Mouse (Mus musculus) embryonic facial prominence, embryonic 13.5 days (tissue): ENCODE measurements around the gene Babam2. TPM values are rescaled to one million over a fixed set of nuclear protein-coding genes. Genes with fewer than 3 reads are reported as not detected.
"Not testable (repeated sequence)": the region's sequence is repeated elsewhere in the genome, so short reads cannot be mapped to it uniquely, and the experiment has no call there.

Source experiments
- ATAC-seq: fragments of 200-750 bp; cut with Nextera tagmentation; 2 replicates; pipeline ENCODE4 v1.8.0; 2017; ENCODE audit warnings: low read depth; ENCODE audit not compliant: insufficient number of reproducible peaks, insufficient read depth, low FRiP score, low TSS enrichment
- H3K27ac ChIP-seq: fragments of 300-500 bp; sonication (generic); 2 replicates; pipeline ENCODE4 v1.5.1; 2015; ENCODE audit warnings: moderate library complexity, mild to moderate bottlenecking, inconsistent platforms
- H3K27me3 ChIP-seq: fragments of 300-500 bp; sonication (generic); 2 replicates; pipeline ENCODE4 v1.6.1; 2015; ENCODE audit warnings: mild to moderate bottlenecking, inconsistent platforms
- H3K36me3 ChIP-seq: fragments of 300-500 bp; sonication (generic); 2 replicates; pipeline ENCODE4 v1.6.1; 2015; ENCODE audit warnings: mild to moderate bottlenecking, inconsistent platforms
- H3K4me1 ChIP-seq: fragments of 300-500 bp; sonication (generic); 2 replicates; pipeline ENCODE4 v1.6.1; 2015; ENCODE audit warnings: inconsistent platforms
- H3K4me2 ChIP-seq: fragments of 300-500 bp; sonication (generic); 2 replicates; pipeline ENCODE4 v1.6.1; 2015; ENCODE audit warnings: moderate library complexity, mild to moderate bottlenecking, inconsistent platforms
- H3K4me3 ChIP-seq: fragments of 300-500 bp; sonication (generic); 2 replicates; pipeline ENCODE4 v1.5.1; 2015; ENCODE audit warnings: mild to moderate bottlenecking, inconsistent platforms
- H3K9ac ChIP-seq: fragments of 300-500 bp; sonication (generic); 2 replicates; pipeline ENCODE4 v1.6.1; 2015; ENCODE audit warnings: mild to moderate bottlenecking, inconsistent platforms
- H3K9me3 ChIP-seq: fragments of 300-500 bp; sonication (generic); 2 replicates; pipeline ENCODE4 v1.6.1; 2016; ENCODE audit warnings: inconsistent platforms
- WGBS: fragments of 180-500 bp; shearing (Covaris S2); methylation state at CpG from one replicate; pipeline ENCODE4 v1.1.7; 2015; ENCODE audit warnings: mixed read lengths; 5-methylcytosine and 5-hydroxymethylcytosine counted together
- polyA plus RNA-seq: library from polyadenylated mRNA; unstranded; fragments of >200 nt; fragmentation: Nextera tagmentation; extraction: Ambion mirVana; gene quantifications from 2 replicates; pipeline ENCODE4 v1.2.1, GENCODE M21; 2015

The Babam2 gene
- polyA plus RNA-seq, 1 experiment from 2014 or later: 50.1 TPM

GRCm38 (mm10) chr5:31840406-31840805, 142.9 kb downstream of the Babam2 start:
- no peak for ATAC-seq
- Histone ChIP-seq H3K4me2 (no peak overlapping the region), H3K4me1 (no peaks in the 10 kb centered on the region), H3K9me3 (peaks cover 4% of the 10 kb centered on the region; the same call in 1 of the 2 replicates), H3K4me3 (no peak overlapping the region), H3K9ac (no peak overlapping the region), H3K27ac (no peak overlapping the region), H3K36me3 (no peaks in the 10 kb centered on the region), H3K27me3 (no peaks in the 10 kb centered on the region)
- 89% methylated on average over 1 of the region's 1 CpGs for WGBS

DNA sequence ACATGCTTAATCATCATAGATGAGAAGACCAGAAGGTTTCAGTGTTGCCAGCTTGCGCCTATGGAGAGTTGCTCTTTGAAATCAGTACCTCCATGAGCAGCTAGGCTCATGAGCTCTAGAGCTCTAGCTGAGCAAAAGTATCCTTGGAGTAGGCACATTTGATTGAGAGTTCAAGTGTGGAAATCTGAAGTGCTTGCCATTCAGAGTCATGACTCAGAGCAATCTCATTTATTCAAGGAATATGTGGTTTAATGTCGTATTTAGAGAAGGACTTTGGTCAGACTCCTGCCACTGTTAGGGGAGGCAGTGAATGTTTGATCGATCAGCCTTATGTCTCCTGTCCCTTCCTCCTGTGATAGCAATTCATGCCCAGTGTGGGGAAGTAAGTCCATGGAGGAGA, 147.4 kb downstream of the Babam2 start:
- no peaks in the 10 kb centered on the region for H3K36me3 ChIP-seq
- H3K27ac ChIP-seq: no peak overlapping the region
- 95% methylated on average over 3 of the region's 3 CpGs for WGBS
- no peaks in the 10 kb centered on the region for H3K27me3 ChIP-seq
- no peak for ATAC-seq
- H3K4me3 ChIP-seq: no peak overlapping the region
- H3K4me1 ChIP-seq: no peaks in the 10 kb centered on the region
- H3K9ac ChIP-seq: no peak overlapping the region
- H3K9me3 ChIP-seq: no peaks in the 10 kb centered on the region
- no peak overlapping the region for H3K4me2 ChIP-seq

GRCm38 (mm10) chr5:31846971-31847370, 149.5 kb downstream of the Babam2 start:
- Histone ChIP-seq H3K36me3 (no peaks in the 10 kb centered on the region), H3K27ac (no peak overlapping the region), H3K9me3 (peaks cover 8% of the 10 kb centered on the region; the same call in 1 of the 2 replicates), H3K4me3 (no peak overlapping the region), H3K9ac (no peak overlapping the region), H3K27me3 (no peaks in the 10 kb centered on the region), H3K4me2 (no peak overlapping the region), H3K4me1 (no peaks in the 10 kb centered on the region)
- no peak for ATAC-seq

DNA sequence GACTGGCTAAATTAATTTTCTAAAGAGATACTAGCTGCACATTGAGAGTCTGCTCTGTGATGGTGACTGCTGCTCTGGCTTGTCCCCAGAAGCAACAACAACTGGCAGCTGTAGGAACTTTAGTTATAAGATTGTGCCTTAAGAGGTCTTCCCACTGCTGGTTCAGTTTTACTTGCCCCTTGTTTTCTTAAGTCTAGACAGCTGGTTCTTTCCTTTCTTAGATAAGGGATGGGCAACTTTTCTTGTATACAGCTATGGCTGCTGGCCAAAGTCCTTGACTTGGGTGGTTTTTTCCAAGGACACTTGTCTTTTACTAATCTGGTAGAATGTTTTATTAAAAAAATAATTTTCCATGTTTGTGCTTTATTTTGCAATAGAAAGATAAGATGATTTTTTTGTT, 151.5 kb downstream of the Babam2 start:
- Histone ChIP-seq H3K9ac (no peak overlapping the region), H3K4me1 (no peaks in the 10 kb centered on the region), H3K4me2 (no peak overlapping the region), H3K27me3 (no peaks in the 10 kb centered on the region), H3K4me3 (no peak overlapping the region), H3K9me3 (peaks cover 8% of the 10 kb centered on the region; the same call in 1 of the 2 replicates), H3K36me3 (no peaks in the 10 kb centered on the region), H3K27ac (no peak overlapping the region)
- no peak for ATAC-seq

GRCm38 (mm10) chr5:31852786-31853185, 155.3 kb downstream of the Babam2 start:
- 71% methylated on average over 1 of the region's 1 CpGs for WGBS
- H3K27ac ChIP-seq: no peak overlapping the region
- no peaks in the 10 kb centered on the region for H3K27me3 ChIP-seq
- no peaks in the 10 kb centered on the region for H3K4me1 ChIP-seq
- no peak overlapping the region for H3K4me2 ChIP-seq
- peaks cover 8% of the 10 kb centered on the region; the same call in 1 of the 2 replicates for H3K9me3 ChIP-seq
- no peak overlapping the region for H3K9ac ChIP-seq
- H3K36me3 ChIP-seq: no peaks in the 10 kb centered on the region
- no peak for ATAC-seq
- no peak overlapping the region for H3K4me3 ChIP-seq

DNA sequence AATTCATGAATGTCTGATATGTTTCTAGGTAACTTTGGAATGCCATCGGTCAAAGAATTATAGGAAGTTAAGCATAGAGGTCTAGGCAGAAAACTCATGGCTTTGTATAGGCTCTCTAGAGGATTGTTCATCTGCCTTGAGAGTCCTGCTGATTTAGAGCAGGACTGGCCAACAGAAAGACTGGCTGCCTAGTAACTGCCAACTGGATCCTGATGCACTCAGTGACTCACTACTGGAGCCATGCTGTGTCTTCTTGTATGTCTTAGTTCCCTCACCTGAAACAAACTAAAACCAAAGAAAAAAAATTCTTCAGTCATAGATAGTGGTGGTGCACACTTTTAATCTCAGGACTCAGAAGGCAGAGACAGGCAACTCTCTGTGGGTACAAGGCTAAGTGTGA, 156.3 kb downstream of the Babam2 start:
- Histone ChIP-seq H3K27me3 (no peaks in the 10 kb centered on the region), H3K4me1 (no peaks in the 10 kb centered on the region), H3K4me2 (no peak overlapping the region), H3K9me3 (peaks cover 8% of the 10 kb centered on the region; the same call in 1 of the 2 replicates), H3K9ac (no peak overlapping the region), H3K4me3 (no peak overlapping the region), H3K36me3 (no peaks in the 10 kb centered on the region), H3K27ac (no peak overlapping the region)
- ATAC-seq: no peak
- WGBS: 92% methylated on average over 1 of the region's 1 CpGs

GRCm38 (mm10) chr5:31858877-31859276, 161.4 kb downstream of the Babam2 start:
- H3K27me3 ChIP-seq, H3K9me3 ChIP-seq, H3K4me2 ChIP-seq, H3K9ac ChIP-seq, H3K27ac ChIP-seq, ATAC-seq, H3K4me3 ChIP-seq, H3K36me3 ChIP-seq: not testable (repeated sequence)
- WGBS: 85% methylated on average over 10 of the region's 10 CpGs
- peaks cover 12% of the 10 kb centered on the region for H3K4me1 ChIP-seq

DNA sequence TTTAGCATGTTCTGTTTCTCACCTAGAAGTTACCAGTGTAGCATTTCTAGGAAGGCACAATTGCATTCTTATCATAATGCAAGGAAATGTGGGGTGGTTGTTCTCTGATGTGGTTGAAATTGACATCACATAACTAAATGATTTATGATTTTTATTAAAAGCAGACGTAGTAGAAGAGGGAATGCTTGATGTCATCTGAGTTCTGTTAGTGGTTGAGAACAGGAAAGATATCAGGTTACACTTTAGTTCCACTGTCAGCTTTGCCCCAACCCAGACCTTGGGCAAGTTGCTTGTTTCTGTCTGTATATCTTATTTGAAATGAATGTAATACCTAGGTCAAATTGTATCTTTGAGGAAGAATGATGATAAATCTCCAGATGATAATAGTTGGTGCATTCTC, 162.9 kb downstream of the Babam2 start:
- WGBS: 4% methylated on average over 1 of the region's 1 CpGs

DNA sequence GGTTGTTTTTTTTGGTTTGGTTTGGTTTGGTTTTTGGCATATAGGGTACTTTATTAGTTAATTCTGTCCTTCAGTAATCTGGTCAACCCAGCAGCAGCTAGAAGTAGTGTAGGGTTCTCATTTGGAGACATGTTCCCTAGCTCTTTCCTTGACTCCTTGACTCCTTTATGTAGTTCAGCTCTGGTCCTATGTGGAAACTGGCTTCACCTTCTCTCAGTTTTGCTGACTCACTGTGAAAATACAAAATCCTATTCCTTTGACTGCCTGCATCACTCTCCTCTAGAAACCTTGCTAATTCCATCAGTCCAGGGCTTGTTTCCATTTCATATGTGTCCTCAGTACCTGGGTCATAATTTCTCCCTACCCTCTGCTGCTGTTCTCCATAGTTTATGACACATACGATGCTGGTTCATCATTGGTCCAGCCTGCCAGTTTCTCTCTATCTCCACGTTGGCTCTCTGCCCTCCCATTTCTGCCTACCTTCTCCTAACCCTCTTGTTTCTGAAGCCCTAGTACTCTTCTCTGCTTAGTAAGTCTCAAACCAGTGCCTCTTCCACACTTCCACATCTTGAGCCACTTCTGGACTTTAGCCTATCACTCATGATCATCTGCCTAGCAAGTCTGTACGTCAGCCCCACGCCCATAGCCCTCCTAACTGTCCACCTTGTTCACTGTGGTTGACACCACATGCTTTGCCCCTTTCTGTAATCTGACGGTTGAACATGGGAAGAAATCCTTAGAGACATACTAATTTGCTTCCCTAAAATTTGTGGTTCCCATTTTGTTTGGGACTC, 163.5 kb downstream of the Babam2 start:
- Histone ChIP-seq H3K4me3 (no peak overlapping the region), H3K36me3 (no peaks in the 10 kb centered on the region), H3K4me1 (peaks cover 17% of the 10 kb centered on the region), H3K9ac (no peak overlapping the region), H3K27me3 (no peaks in the 10 kb centered on the region), H3K27ac (no peak overlapping the region), H3K9me3 (no peaks in the 10 kb centered on the region), H3K4me2 (no peak overlapping the region)
- 84% methylated on average over 5 of the region's 5 CpGs for WGBS
- ATAC-seq: no peak

More for the DNA sequence above, 162.9 kb downstream of the Babam2 start:
- Histone ChIP-seq H3K27ac (no peak overlapping the region), H3K9ac (no peak overlapping the region), H3K9me3 (no peaks in the 10 kb centered on the region), H3K4me1 (peaks cover 12% of the 10 kb centered on the region), H3K4me2 (no peak overlapping the region), H3K36me3 (no peaks in the 10 kb centered on the region), H3K4me3 (no peak overlapping the region), H3K27me3 (no peaks in the 10 kb centered on the region)
- no peak for ATAC-seq

DNA sequence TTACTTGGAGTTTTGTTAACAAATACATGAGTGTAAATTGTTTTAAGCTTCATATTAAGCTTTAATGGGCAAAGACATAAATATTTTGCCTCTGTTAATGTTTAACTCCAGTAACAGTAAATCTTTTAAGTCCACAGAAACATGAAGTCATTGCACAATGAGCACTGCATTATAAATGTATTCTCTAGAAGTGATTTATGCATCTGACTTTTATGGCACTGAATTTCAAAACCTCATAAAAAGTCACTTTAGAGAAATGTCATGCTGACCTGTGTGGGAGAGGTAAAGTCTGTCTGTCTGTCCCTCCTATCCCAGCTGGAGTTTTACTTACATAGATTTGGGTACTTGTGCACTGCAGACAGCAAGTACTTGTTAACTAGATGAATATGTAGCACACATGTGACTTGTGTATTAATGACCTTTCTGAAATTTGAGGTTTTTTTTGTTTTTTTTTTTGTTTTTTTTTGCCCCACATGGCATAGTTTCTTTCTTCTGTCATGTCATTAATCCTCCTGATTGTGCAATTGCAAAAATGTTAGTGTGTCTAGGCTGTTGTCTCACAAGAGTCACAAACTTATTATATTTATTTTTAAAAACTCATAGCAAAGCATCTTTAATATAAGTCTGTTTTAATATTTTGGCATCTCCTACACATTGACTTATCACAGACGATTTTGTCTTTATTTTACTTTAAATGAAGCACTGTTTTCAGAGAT, 165.4 kb downstream of the Babam2 start:
- no peak for ATAC-seq
- no peak overlapping the region for H3K27ac ChIP-seq
- WGBS: 78% methylated on average over 1 of the region's 1 CpGs

GRCm38 (mm10) chr5:31864095-31864494, 166.6 kb downstream of the Babam2 start:
- 84% methylated on average over 2 of the region's 2 CpGs for WGBS
- no peak for ATAC-seq
- peaks cover 19% of the 10 kb centered on the region for H3K4me1 ChIP-seq

More for the DNA sequence above, 165.4 kb downstream of the Babam2 start:
- H3K36me3 ChIP-seq: no peaks in the 10 kb centered on the region
- H3K9me3 ChIP-seq: no peaks in the 10 kb centered on the region
- H3K27me3 ChIP-seq: no peaks in the 10 kb centered on the region
- no peak overlapping the region for H3K9ac ChIP-seq
- no peak overlapping the region for H3K4me2 ChIP-seq
- H3K4me1 ChIP-seq: peaks cover 19% of the 10 kb centered on the region
- H3K4me3 ChIP-seq: no peak overlapping the region

DNA sequence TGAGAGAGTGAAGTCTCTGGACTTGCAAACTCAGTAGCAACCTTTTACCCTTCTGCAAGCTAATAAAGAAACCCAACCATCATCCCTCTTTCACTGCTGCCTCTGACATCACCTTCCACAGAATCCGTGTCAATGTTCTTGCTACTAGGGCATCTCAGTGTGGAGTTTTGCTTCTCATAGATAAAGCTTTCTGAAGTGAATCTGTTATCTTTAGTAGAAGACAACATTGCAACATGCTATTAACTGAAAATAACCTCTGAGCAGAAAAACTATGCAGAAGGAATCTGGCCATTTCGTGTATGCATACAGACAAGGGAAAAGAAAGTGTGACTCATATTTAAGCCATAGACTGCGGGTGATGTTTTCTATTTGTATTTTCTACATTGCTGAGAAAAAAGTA, 168.6 kb downstream of the Babam2 start:
- Histone ChIP-seq H3K9ac (no peak overlapping the region), H3K36me3 (no peaks in the 10 kb centered on the region), H3K4me3 (no peak overlapping the region), H3K9me3 (no peaks in the 10 kb centered on the region), H3K27me3 (no peaks in the 10 kb centered on the region), H3K27ac (no peak overlapping the region), H3K4me2 (no peak overlapping the region), H3K4me1 (peaks cover 9% of the 10 kb centered on the region)
- no peak for ATAC-seq
- 71% methylated on average over 3 of the region's 3 CpGs for WGBS

More at GRCm38 (mm10) chr5:31864095-31864494, 166.6 kb downstream of the Babam2 start:
- Histone ChIP-seq H3K9ac (no peak overlapping the region), H3K36me3 (no peaks in the 10 kb centered on the region), H3K27ac (no peak overlapping the region), H3K4me3 (no peak overlapping the region), H3K27me3 (no peaks in the 10 kb centered on the region), H3K9me3 (no peaks in the 10 kb centered on the region), H3K4me2 (no peak overlapping the region)
